Mouse (Mus musculus) thymus, adult 2 months (tissue): ENCODE results near the gene Cnksr3.

Experiments used
- CTCF ChIP-seq: fragments of 200-500 bp; IDR thresholded peaks from 2 replicates; pipeline ENCODE4 v1.5.1; 2012; ENCODE audit warnings: mild to moderate bottlenecking, control low read depth, low read length, moderate library complexity, borderline replicate concordance; ENCODE audit not compliant: control insufficient read depth, poor library complexity, insufficient read depth; ENCODE audit errors: extremely low read depth
- POLR2A ChIP-seq: fragments of 200-500 bp; IDR thresholded peaks from 2 replicates; pipeline ENCODE4 v1.6.1; 2012; ENCODE audit warnings: mild to moderate bottlenecking, low read length, control low read depth, moderate library complexity; ENCODE audit not compliant: control insufficient read depth, poor library complexity, insufficient read depth; ENCODE audit errors: extremely low read depth

GRCm38 (mm10) chr10:7186018-7186417 lies 26.0 kb downstream of the Cnksr3 start:
- TF ChIP-seq CTCF (no peak), POLR2A (no peak)
